Mouse (Mus musculus): ENCODE data around the gene Rag2. TPM values are rescaled to one million over a fixed set of nuclear protein-coding genes. Genes with fewer than 3 reads are reported as not detected.

The Rag2 gene
- not detected for total RNA-seq (2023)

GRCm38 (mm10) chr2:101624526-101624925 lies at the start of gene Rag2:
Rag2 (plus strand) TSS chr2:101624718.

DNA sequence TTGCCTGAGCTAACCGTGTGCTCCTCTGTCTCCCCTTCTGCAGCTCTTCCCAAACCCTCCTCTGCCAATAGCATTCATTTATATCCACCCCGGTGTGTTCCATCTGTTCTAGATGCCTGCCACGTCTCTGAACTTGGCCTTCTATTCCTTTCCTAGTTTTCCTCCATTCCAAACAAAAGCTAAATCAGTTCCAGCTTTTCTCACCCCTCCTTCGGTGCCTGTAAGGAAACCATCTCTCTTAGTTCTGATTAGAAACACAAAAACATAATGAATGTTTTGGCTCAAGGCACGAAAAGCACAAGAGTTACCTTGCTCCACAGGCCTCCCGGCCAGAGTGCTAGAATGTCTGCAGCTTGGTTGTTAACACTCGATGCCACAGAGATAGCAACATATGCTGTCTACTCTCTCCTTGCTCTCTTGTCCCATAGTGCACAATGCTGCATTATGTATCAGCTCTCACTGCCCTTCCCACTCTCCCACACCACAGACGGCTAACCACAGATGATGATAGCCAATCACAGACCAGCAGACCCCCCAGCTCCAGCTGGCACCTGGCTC lies 24.7 kb downstream of the Rag2 start, which contains the start of the genes Rag1 and B230118H07Rik:
Rag1 (minus strand) TSS at position 388 of the 558 bp plus-strand sequence.
B230118H07Rik (minus strand) TSS at position 419 of the 558 bp plus-strand sequence.

DNA sequence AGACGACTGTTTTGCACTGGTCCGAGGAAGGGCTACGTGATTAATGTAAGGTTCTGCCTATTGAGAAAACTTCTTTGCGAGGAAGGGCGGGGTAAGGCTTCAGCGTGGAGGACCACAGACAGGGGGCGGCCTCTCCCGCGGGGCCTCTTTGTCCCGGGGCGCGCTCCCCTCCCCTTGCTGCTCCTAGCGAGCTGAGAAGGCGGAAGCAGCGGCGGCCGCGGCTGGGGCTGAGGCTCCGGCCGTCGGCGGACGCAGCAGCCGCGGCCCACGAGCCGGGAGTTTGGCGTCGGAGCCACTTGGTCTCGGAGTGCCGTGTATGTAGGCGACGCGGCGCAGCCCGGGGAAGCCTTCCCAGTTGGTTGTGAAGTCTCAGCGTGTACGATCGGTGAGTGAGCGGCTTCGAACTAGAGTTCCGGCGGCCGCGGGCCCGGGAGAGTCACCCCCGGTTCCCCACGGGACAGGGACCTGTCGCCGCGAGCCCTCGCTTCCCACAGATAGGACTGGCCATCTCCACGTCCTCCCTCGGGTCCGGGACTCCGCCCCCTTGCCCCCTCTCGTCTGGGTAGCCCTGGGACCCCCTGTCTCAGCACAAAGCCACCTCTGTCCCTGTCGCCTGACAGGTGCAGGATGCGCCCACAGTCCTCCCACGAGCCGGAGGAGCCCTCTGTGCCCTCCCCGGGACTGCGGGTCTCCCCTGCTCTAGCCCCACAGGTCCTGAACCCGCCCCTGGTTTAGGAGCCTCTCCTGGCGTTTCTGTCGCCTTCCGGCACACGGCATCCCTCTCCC lies 53.9 kb downstream of the Rag2 start, which contains the start of gene Traf6:
Traf6 (plus strand) TSS at position 194 of the 786 bp plus-strand sequence.

Other genes starting within 250 kb of the Rag2 start
- gene Rag1, start 24.8 kb downstream of the Rag2 start, total RNA-seq (2023), result under 1 TPM in 1 of 2 experiments, not detected in 1; 0.08 TPM
- 1 to 10 TPM; 4.0 to 4.6 TPM for gene B230118H07Rik, start 24.8 kb downstream of the Rag2 start, total RNA-seq (2023)
- gene Traf6, start 53.7 kb downstream of the Rag2 start, total RNA-seq (2023), result 10 to 100 TPM; 37.3 to 39.8 TPM